Mouse (Mus musculus): ENCODE measurements at regions not wholly inside any gene's neighbourhood (a gene's known extent, or its start where the extent isn't known, plus 50 kb on each side); places are given as distances from the start of the nearest gene placed in this dataset.

- TF ChIP-seq EP300 (IDR thresholded peaks at IDR 0.05; ENCODE audit: insufficient read depth, low read depth, low read length), result no peak
- no peak for TF ChIP-seq CTCF (IDR thresholded peaks at IDR 0.05; ENCODE audit: low read depth, low read length)
Observed at GRCm38 (mm10) chr16:71724898-71725297, 583.2 kb upstream of the Robo1 start.

Data from ES-Bruce4 (cell line).